Mouse (Mus musculus): ENCODE measurements around the gene Lmod1.
"Not testable (repeated sequence)": the region's sequence is repeated elsewhere in the genome, so short reads cannot be mapped to it uniquely, and the experiment has no call there.

Gene Lmod1

DNA sequence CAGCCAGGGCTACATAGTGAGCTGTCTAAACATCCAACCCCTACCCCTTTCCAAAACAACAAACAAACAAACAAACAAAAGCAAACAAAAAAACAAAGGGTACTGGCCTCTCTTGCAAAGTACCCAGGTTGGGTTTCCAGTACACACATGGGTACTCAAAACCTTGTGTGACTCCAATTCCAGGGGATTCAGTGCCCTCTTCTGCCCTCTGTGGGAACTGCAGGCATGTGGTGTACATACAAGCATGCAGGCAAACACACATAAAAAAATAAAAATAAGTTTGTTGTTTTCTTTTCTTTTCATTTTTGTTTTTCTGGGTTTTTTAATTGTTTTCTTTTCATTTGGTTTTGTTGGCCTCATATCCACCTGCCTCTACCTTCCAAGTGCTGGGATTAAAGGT is 37.5 kb downstream of the Lmod1 start:
- DNase-seq (ENCODE audit: low read depth), result no peak

DNA sequence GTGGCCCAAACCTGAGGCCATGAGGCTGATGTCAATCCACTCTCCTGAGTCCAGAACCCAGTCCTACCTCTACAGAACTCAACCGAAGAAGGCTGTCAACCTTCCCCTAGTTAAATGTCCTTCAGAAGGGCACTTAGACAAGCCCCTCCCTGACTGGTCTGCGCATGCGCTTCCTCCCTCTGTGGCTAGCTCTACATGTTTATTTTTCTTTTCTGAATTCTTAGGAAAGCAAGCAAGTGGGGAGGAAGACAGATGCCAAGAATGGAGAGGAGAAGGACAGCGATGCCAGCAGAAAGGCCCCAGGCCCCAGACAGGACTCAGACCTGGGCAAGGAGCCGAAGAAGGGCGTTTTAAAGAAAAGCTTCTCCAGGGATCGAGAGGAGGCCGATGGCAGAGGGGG is 38.8 kb downstream of the Lmod1 start:
- no peak for DNase-seq (ENCODE audit: low read depth)

DNA sequence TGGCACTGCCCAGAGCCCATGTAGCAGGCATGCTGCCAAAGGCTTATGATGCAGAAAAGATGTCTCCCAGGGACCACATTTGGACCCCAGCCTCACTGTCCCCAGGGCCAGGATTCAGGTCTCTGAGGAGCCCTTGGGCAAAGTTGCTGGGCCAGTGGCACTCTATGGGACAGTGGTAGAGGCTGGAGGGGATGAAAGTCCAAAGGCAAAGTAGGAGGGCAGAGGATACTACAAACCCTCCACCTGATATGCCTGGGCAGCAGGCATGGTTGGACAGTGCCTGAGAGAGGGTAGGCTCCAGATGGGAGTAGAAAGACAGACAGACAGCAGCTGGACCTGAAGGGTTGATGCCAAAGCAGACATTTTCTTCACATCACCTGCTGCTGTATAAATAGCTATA is 41.8 kb downstream of the Lmod1 start:
- DNase-seq (ENCODE audit: low read depth), result no peak

DNA sequence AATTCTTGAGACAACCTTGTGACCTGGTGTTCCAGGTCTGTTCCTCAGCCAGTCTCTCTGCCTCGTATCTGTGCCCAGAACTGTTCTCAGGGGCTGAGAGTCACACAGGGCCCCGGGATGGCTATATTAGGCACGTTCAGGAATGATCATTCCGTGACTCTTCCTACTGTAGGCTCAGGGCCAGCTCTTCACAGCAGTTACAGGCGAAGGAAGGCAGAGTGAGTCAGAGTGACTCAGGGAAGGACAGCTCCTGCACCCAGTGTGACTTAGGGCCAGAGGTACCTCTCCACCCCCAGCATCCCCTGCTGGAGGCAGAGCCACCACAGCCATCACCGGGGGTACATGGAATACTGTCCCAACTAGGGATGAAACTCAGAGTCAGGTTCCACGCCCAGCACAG is 42.4 kb downstream of the Lmod1 start:
- peak; percentile 75 for DNase-seq (ENCODE audit: low read depth)

DNA sequence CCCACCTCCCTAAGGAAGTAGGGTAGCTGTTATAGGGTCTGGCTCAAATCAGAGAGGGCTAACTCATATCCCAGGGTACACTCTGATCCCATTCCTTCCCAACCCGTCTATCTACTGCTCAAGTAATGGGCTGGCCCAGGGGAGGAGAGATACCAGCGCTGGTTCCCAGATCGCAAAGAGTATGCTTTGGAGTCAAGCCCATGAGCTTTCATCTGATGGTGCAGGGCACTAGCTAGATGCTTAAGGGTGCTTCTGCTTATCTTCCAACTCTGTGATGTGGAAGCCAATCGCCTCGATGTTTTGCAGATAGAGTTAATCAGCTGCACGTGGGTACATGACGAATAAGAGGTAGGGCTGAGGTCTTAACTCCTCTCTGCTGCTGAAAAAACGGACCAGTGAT is 43.0 kb downstream of the Lmod1 start:
- no peak for DNase-seq (ENCODE audit: low read depth)

DNA sequence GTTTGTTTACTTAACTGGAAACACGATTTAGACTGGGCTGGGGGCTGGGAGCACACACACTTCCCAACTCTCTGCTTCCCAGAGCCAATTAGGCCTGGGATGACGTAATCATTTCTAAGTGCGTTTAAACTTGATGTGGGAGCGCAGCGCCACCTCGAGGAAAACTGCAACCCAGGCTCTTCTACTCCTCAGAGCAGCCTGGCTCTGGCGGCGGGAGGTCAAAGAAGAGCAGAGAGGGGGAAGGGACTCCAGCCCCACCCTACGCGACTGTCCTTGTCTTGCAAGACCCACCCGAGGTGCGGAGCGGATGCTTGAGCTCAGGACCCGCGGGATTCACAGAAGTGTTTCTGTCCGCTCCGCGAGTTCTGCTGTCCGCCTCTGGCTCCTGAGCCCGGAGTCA is 43.6 kb downstream of the Lmod1 start:
- peak; percentile 87 for DNase-seq (ENCODE audit: low read depth)

DNA sequence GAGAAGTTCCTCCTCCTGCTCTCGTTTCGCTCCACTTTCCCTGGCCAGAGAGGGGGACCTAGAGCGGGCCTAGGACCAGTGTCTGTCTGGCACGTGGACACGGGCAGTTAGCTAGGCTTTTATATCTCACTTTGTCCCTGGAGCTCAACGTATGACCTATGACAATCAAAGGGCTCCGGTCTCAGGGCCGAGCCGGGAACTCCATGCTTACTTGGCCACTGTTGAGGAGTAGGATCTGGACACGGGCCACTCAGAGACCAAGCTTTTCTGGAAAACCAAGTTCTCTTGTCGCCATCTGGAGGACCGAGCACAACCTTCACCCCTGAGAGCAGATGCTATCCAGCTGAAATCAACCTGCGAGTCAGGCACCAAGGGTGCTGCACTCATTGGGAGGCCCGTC is 44.4 kb downstream of the Lmod1 start:
- peak; percentile 72 for DNase-seq (ENCODE audit: low read depth)

DNA sequence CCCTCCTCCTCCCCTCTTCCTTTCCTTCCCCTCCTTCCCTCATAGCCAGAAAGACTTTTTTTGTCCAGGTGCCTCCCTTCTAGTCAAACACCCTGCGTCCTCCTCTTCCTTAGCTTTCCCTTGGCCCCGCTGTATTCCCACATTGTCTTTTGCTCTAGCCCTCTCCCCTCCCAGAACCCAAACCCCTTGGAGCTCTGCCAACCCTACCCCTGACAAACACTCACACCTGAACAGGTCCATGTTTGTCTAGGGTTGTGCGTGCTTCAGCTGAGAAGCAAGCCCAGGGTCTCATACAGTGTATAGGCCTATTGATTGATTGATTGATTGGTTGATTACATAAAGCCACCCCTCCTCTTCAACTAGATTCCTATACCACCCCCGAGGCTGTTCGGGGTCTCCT is 44.8 kb downstream of the Lmod1 start:
- no peak for DNase-seq (ENCODE audit: low read depth)

DNA sequence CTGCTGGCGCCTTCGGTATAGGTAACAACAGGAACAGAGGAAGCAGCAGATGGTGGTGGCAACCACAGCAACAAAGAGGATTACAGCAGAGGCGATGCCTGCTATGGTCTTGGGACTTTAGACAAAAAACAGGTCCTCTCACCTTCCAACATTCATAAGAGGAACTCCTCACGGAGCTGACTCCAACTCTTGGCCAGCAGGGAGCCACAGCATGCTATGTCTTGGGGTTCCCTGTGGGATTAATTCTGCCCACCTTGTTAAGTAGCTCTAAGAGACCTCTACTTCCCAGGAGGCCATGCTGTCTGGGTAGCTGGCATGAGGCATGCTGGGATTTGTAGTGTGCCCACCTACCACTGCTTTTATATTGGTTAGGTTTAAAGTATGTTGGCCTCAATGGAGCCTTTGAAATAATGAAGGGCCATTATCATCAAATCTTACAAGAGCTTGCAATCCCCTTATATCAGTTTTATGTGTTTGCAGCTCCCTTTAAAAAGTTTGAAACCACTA is 48.6 kb downstream of the Lmod1 start:
- no peak for DNase-seq (ENCODE audit: low read depth)

DNA sequence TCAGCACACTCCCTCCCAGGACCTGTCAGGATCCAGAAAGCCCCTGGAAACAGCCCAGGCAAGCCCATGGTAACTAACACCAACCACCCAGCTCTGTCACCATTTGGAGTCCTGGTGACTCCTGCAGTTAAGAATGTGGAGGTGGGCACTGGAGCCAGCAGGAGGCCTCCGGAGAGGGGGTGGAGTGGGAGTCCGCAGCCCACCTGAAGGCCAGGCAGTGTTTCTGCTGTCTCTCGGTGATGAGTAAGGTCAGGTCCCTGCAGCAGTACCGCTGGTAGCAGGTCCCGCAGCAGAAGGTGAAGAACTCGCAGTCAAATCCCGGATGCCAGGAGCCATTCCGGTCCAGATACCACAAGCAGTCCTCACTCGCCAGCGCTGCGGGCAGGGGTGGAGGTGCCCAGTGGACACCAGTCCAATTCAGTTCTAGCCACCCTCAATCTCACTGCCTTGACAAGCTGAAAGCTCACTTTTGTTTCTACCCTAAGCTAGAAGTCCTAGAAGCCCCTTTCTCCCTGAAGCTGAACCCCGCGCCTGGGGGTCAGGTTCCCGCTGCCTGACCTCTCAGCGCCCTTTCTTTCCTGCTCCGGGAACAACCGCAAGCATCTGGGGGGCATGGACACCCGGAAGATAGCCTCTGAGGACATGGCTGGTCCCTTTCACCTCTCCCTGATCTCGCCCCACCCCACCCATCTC is 49.7 kb downstream of the Lmod1 start:
- DNase-seq (ENCODE audit: low read depth), result no peak

DNA sequence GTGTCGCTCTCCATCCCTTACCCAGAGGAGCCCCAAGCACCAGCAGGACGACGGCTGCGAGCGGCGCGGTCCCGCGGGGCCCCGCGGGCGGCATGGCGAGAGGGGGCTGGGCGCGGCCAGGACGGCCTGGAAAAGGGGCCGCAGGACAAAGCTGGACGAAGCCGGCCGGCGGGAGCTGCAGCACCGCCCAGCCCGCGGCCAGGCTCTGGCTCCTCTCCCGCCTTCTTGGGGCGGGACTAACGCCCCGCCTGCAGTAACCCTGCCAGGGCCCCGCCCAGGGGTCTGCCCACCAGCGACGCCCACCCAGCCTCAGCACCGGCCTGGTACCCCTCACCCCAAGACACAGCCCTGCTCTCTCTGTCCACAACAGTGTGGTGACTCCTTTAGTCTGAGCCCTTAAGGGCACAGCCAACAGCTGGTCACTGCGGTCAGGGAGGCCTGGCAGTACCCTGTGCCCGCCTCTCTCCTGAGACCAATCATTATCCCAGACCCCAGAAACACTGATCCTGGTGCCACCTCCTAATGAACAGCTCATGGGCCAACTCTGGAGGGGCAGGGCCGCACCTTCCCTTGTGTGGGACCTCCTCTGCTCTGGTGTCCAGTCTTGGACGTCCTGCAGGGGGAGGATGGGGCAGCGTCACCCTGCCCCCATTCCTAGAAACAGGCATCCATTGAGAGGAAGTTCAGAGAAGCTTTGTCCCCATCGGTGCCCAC is 50.4 kb downstream of the Lmod1 start, which contains the start of gene Shisa4:
TSS of gene Shisa4 (minus strand) at position 370 of the 714 bp plus-strand sequence.
- no peak for DNase-seq (ENCODE audit: low read depth)

DNA sequence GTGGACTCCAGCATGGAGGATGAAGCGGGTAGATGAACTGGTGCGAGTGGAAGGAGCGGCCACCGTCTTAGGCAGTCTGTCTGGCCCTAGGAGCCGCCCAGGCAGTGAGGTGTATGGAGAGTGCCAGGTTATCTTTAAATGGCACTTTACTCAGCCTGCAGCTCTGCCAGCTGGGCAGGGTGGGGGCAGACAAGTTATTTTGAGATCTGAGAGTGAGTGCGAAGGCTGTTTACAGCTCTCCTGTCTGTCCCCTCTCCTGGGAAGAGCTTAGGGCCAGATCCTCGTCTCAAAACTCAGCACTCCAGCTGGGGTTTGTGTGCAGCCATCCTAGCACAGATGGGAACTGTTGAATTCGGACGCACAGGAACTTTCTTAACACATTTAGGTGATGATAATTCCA is 54.0 kb downstream of the Lmod1 start:
- DNase-seq (ENCODE audit: low read depth), result no peak

DNA sequence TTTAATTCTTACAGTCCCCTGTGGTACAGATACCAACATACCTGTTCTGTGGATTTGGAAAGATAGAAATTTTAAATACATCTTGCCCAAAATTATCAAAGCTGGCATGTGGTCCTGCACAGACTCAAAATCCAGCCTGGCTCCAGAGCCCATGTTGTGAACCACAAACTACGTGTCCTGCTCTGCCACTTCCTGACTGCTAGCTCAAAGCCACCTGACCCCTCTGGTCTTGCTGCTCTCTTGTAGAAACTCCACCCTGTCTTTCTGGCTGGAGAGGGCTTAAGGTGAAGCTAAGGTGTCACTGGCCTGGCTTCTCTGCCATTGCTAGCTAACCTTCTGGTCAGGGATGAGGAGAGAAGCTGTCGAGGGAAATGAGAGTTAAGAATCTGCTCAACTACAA is 54.4 kb downstream of the Lmod1 start:
- DNase-seq (ENCODE audit: low read depth), result peak; percentile 57

DNA sequence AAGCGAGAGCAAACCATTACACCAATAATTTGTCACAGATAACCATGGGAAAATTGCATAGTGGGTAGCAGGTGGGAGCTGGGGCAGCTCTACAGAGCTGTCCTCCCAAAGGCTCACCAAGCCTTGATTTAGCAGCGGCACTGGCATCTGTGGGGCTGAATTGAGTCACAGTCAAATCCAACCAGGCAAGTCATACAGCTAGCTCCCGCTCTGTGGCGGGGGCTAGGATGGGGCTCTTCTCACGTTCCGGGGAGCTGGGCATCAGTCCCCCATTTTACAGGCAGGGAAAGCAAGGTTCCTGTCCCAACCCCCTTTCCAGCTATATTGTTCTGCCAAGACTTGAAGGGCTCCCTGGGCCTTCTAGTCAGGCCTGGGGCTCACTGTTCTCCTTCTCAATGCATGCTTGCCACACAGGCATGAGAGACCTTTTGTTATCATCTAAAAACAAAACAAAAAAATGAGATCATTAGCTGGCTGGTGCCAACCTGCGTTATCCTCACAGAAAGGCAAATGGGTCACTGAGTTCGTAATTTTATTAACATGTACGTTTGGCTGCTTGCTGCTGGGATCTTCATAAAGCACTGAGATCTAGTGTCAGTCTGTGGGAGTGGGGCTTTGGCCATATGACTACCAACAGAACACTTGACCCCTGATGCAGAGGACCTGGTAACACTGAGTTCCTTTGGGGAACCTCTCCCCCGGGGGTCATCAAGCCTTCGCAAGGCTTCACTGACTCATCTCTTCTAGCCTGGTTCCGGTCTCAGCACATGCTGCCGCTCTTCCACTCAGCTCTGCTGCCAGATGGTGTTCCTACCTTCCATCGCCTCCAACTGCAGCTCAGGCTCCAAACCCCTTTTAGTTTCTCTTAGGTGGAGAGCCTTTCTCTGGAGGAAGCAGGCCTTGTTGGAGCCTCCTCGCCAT is 55.7 kb downstream of the Lmod1 start:
- no peak for DNase-seq (ENCODE audit: low read depth)

DNA sequence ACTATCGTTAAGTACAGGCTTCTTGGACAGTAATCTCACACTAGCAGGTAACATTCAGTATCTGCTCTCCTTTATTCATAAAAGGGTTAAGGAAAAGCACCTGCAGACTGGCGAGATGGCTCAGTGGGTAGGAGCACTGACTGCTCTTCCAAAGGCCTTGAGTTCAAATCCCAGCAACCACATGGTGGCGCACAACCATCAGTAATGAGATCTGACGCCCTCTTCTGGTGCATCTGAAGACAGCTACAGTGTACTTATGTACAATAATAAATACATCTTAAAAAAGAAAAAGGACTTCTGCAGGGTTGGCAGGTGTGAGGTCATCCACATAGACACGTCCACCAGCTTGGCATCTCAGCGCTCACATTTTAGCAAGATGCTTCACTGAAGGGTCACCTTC is 57.0 kb downstream of the Lmod1 start:
- not testable (repeated sequence) for DNase-seq (ENCODE audit: low read depth)

DNA sequence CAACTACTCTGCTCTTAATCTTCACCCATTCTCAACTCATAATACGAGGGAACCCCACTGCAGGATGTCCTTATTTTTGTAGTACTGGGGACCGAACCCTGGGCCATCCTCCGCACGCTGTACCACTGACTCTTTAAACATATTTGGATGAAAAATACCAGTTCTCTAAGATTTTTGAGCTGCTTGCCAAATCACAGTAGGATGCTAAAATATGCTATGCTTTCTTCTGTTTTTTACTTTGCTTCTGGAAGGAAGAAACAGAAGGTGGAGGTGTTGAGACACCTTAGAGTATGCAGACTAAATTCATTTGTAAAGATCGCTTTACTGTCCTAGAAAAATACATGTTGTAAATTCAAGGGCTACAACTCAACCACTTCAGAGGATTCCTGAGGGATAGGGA is 59.6 kb downstream of the Lmod1 start:
- no peak for DNase-seq (ENCODE audit: low read depth)

DNA sequence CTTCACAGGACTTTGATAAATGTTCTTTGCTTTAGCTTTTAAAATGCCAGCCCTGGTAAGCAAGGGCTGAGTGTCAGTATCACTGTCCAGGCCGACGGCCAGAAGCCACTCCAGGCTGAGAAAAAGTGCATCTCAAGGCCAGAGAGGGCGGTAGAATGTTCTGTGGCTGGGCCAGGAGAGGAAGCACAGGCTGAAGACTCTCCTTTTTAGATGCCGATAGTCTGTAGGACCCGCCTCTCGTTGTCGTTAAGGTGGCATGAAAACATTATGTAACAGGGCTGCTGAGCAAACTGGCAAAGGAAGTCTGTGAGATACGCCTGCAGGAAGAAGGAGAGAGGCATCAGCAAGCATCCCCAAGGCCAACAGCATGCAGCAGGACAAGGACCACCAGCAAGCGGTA is 60.6 kb downstream of the Lmod1 start:
- no peak for DNase-seq (ENCODE audit: low read depth)

DNA sequence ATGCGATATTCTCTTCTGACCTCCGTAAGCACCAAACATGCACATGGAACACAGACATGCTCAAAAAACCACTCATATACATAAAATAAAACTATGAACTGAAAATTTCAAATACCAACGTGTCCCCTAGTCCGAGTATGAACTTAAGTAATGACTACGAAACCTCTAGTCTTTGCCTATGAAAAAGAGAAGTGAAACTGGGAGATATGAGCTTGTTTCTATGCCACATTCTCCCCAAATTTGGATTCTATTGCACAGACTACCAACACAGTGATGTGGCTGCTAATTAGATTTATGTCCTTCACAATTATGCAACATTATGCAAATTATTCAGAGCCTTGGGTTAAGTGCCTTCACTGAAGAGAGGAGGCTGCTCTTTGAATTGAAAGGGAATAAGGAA is 74.9 kb downstream of the Lmod1 start:
- DNase-seq (ENCODE audit: low read depth), result no peak

DNA sequence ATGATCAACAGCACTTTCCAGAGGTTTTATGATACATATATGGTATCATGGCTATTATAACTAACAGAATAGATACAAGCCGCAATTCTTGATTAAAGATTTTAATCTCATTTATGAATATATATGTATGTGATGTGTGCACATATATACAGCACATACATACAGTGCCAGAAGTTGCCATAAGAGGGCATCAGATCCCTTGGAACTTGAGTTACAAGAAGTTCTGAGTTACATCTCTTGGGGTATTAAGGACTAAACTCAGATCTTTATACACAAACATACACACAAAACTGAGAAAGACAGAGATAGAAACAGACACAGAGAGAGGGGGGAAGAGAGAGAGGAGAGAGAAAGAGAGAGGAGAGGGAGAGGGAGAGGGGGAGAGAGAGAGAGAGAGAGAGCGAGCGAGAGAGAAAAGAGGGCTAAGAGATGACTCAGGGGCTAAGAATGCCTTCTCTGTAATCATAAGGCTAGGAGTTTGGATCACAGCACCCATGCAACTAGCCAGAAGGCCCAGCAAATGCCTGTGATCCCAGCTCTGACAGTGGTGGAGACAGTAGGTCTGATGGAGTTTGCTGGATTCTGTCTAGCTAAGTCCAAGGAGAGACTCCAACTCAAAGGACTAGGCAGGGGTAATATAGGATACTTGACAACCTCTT is 77.0 kb downstream of the Lmod1 start:
- DNase-seq (ENCODE audit: low read depth), result peak; percentile 54

DNA sequence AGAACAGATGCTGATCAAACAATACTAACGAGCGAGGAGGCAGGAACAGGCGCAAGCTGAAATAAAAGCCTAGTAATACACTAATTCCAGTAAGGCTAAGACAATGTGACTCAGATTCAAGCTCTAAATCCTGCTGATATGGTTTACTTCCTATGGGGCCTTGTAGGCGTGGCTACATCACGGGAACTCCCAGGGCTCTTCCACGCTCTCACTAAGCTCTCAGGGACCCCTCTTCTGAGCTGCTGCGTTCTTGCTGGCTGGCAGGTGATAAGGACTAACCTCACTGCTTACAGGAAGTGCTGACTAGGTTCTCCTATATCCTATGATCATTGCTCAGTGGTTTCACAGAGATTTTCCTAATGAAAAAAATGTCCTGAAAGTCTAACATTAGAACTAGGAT is 80.7 kb downstream of the Lmod1 start:
- DNase-seq (ENCODE audit: low read depth), result no peak

DNA sequence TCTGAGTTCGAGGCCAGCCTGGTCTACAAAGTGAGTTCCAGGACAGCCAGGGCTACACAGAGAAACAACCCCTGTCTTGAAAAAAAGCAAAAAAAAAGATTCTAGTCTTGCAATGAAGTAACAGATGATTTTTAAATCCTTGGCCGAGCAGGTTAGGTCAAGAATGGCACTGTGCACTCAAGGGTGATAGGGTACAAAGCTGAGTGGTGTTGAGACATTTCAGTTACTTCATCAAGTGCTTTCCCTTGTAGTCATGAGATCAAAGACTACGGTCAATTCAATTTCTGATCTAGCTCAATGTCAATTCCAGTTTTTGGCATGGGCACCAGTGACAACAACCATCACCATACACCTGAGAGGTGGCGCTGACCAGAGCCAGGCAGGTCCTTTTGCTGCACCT is 84.4 kb downstream of the Lmod1 start:
- no peak for DNase-seq (ENCODE audit: low read depth)

DNA sequence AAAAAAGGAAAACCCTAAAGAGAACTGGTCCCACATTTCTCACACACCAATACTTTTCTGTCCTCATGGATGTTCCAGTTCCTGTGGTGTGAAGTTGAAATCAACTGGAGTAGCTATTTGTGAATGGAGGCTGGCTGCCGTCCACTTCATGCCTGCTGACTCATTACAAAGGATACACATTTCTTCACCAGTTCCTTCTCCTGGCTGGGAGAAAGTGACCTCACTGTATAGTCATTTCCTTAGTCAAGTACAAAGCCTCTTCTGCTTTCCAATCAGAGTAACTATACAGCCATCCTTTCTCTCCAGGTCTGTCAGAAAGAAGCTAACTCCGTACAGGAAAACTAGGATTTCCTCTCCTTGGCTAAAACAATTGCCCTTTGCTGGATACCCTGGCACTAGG is 86.4 kb downstream of the Lmod1 start:
- peak; percentile 91 for DNase-seq (ENCODE audit: low read depth)

All from 416B (cell line).